Mouse (Mus musculus): ENCODE measurements around the gene Fgfr2.

DNA sequence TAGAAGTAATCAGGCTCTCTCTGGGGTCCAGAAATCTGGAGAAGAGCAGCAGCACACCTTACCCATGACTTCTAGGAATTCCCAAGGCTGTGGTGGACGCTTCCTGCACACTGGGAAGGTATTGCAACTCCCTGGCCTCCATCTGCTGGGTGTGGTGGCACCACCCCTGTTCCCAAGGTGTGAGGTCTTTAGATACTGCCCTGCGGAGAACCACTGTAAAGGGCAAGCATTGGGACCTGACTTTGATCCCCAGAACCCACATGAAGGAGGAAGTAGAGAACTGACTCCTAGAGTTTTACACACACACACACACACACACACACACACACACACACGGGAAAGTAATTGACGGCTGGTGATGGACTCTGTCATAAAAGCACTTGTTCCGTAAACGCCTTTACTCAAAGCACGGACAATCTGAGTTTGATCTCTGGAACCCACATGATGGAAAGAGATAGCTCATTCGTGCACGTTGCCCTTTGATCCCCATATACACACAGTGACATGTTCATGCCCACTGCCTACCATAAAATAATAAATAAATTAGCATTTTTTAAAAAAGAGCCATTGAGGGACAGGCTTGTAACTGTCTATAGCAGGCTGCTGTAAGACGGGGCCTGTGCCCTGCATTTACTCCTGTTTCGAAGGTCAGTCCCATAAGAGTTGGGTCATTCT, 478.4 kb downstream of the Fgfr2 start:
- TF ChIP-seq CTCF (IDR thresholded peaks at IDR 0.05; ENCODE audit: low read depth) (no peak), EP300 (IDR thresholded peaks at IDR 0.05; ENCODE audit: low read depth) (no peak)

All from liver, postnatal 0 days (tissue).